ENCODE assay signal across 11 mouse cellular contexts in genomic region chr8:114876161-114876611, GRCm38 (mm10).
DNase-seq lines count a peak whose midpoint lies in the region; ATAC-seq lines count a peak whose summit lies in the region.
"Had no signal": no experiment of that assay in that cellular context is flagged by ENCODE, and none has a peak within 500 bp of the region (broad histone marks: within the 10 kb centered on the region; RNA-seq: fewer than 3 reads in every experiment).

No protein-coding gene starts in this region.

- no peaks in the 10 kb centered on the region for H3K36me3 ChIP-seq in kidney, embryonic 16.5 days (ENCODE audit: insufficient read depth, low read length)
- no peaks in the 10 kb centered on the region for H3K36me3 ChIP-seq in embryonic facial prominence, embryonic 15.5 days
- no peaks in the 10 kb centered on the region for H3K36me3 ChIP-seq in limb, embryonic 11.5 days (ENCODE audit: control insufficient read depth, insufficient read depth, low read length)

- no peak overlapping the region for H3K9ac ChIP-seq in kidney, embryonic 16.5 days (replicated peaks; ENCODE audit: low read length)
- no peak overlapping the region for H3K9ac ChIP-seq in embryonic facial prominence, embryonic 15.5 days
- no peak overlapping the region for H3K9ac ChIP-seq in limb, embryonic 11.5 days (ENCODE audit: low read length)

- no peaks in the 10 kb centered on the region for H3K9me3 ChIP-seq in kidney, embryonic 16.5 days (ENCODE audit: low read length)
- no peaks in the 10 kb centered on the region for H3K9me3 ChIP-seq in embryonic facial prominence, embryonic 15.5 days (replicated peaks)
- no peaks in the 10 kb centered on the region; the same call in 1 of the 2 replicates for H3K9me3 ChIP-seq in limb, embryonic 11.5 days (ENCODE audit: control insufficient read depth, low read length)

- H3K27me3 ChIP-seq in kidney, embryonic 16.5 days (ENCODE audit: insufficient read depth, low read length) = no peaks in the 10 kb centered on the region
- H3K27me3 ChIP-seq in embryonic facial prominence, embryonic 15.5 days = peaks cover 10% of the 10 kb centered on the region; the same call in 1 of the 2 replicates
- no peaks in the 10 kb centered on the region for H3K27me3 ChIP-seq in limb, embryonic 11.5 days (ENCODE audit: control insufficient read depth, insufficient read depth, low read length)
- H3K27me3 ChIP-seq: megakaryocyte, embryonic 14.5 days had no signal

- peak; percentile 66; the same call in 1 of the 2 replicates for ATAC-seq in kidney, embryonic 16.5 days (ENCODE audit: low FRiP score, low TSS enrichment)
- no peak for ATAC-seq in embryonic facial prominence, embryonic 15.5 days (ENCODE audit: insufficient number of reproducible peaks, low FRiP score, low TSS enrichment, low read depth)
- no peak for ATAC-seq in limb, embryonic 11.5 days (ENCODE audit: insufficient number of reproducible peaks, low FRiP score, low TSS enrichment, low read depth)
- ATAC-seq in monocyte, adult 5-6 weeks (replicated peaks; ENCODE audit: insufficient number of reproducible peaks, low FRiP score, low TSS enrichment, poor library complexity, severe bottlenecking) = no peak

- peak overlapping the region; percentile 70 for H3K27ac ChIP-seq in kidney, embryonic 16.5 days (ENCODE audit: low read length)
- peak overlapping the region; percentile 39; the same call in 1 of the 2 replicates for H3K27ac ChIP-seq in embryonic facial prominence, embryonic 15.5 days (replicated peaks)
- H3K27ac ChIP-seq in limb, embryonic 11.5 days (replicated peaks; ENCODE audit: low read depth, low read length) = no peak overlapping the region

- peaks cover 42% of the 10 kb centered on the region for H3K4me1 ChIP-seq in kidney, embryonic 16.5 days (ENCODE audit: insufficient read depth, low read length)
- peaks cover 25% of the 10 kb centered on the region for H3K4me1 ChIP-seq in embryonic facial prominence, embryonic 15.5 days
- 0 out of 2 replicates have a peak, but pooled peaks cover 4% of the 10 kb centered on the region for H3K4me1 ChIP-seq in limb, embryonic 11.5 days (ENCODE audit: control insufficient read depth, insufficient read depth, low read length)

- no peak overlapping the region for H3K4me3 ChIP-seq in kidney, embryonic 16.5 days (ENCODE audit: low read length)
- no peak overlapping the region for H3K4me3 ChIP-seq in embryonic facial prominence, embryonic 15.5 days (replicated peaks)
- no peak overlapping the region for H3K4me3 ChIP-seq in limb, embryonic 11.5 days (ENCODE audit: low read depth, low read length)
- H3K4me3 ChIP-seq: megakaryocyte, embryonic 14.5 days had no signal

- DNase-seq in kidney, postnatal 10 days = no peak
- DNase-seq in limb, embryonic 11.5 days (ENCODE audit: low spot score) = peak; percentile 47
- DNase-seq in retina, embryonic 14.5 days (ENCODE audit: low spot score) = peak; percentile 71
- DNase-seq in left cerebral cortex, postnatal 36 days (ENCODE audit: low spot score in 2 of 2) = no peak
- no peak for DNase-seq in layer of hippocampus, postnatal 10 days (ENCODE audit: low spot score in 2 of 2)
- DNase-seq: kidney, postnatal 14 days; right cerebral cortex, postnatal 4 days had no signal

- intact Hi-C loops in left cerebral cortex, postnatal 36 days (cut with DNase I) = no loop called here

- H3K4me2 ChIP-seq in kidney, embryonic 16.5 days (replicated peaks; ENCODE audit: low read depth, low read length) = peak overlapping the region; percentile 39
- H3K4me2 ChIP-seq in embryonic facial prominence, embryonic 15.5 days (replicated peaks) = 0 out of 2 replicates have a peak overlapping the region, but pooled peaks have one; percentile 8
- H3K4me2 ChIP-seq in limb, embryonic 11.5 days (ENCODE audit: low read depth, severe bottlenecking) = peak overlapping the region; percentile 24

- whole genome bisulfite sequencing in kidney, embryonic 16.5 days = 6% methylated on average over 11 of the region's 11 CpGs
- WGBS in embryonic facial prominence, embryonic 15.5 days = 14% methylated on average over 11 of the region's 11 CpGs
- 7% methylated on average over 11 of the region's 11 CpGs for WGBS in limb, embryonic 11.5 days

Comparison
In these comparisons a context has a peak if more than half of its experiments do, and no peak if none do; other contexts are left out.
1. DNase-seq: peak in limb, embryonic 11.5 days (single experiment) and retina, embryonic 14.5 days (single experiment); none in kidney, postnatal 10 days (single experiment), left cerebral cortex, postnatal 36 days (0 of 2) and layer of hippocampus, postnatal 10 days (0 of 2).
2. Peak in every context shown above with its lines, with median percentiles within 50 percentile points of each other: H3K4me2 ChIP-seq.